Mouse (Mus musculus): ENCODE measurements around the gene Npl. TPM values are rescaled to one million over a fixed set of nuclear protein-coding genes. Genes with fewer than 3 reads are reported as not detected.
"Not testable (repeated sequence)": the region's sequence is repeated elsewhere in the genome, so short reads cannot be mapped to it uniquely, and the experiment has no call there.

The Npl gene
- polyA plus RNA-seq, 1 experiment: 6.3 TPM

DNA sequence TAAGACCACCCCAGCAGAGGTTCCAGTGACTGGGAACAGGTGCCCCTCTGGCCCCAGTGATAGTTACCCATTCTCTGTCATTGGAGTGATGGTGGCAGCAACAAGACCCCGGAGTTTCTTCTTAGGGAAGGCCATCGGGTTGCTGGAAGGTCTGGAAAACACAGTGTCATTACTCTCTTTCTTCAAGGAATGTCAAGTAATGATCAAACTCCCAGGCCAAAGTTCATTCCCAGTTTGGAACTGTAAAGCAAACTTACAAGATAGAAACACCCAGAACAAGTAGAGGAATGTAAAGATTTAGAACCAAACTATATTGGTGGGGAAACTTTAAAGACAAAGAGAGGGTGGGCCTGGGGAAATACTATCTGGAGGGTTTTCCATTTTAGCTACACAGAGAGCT lies 4.6 kb downstream of the Npl start:
- Histone ChIP-seq H3K27me3 (ENCODE audit: control insufficient read depth, insufficient read depth, low read length) (no peaks in the 10 kb centered on the region; the same call in 1 of the 2 replicates), H3K4me3 (ENCODE audit: low read depth, low read length) (no peak overlapping the region), H3K36me3 (ENCODE audit: control insufficient read depth, insufficient read depth, low read length) (no peaks in the 10 kb centered on the region), H3K4me1 (ENCODE audit: control insufficient read depth, insufficient read depth, insufficient read length, low read length) (peaks cover 16% of the 10 kb centered on the region; the same call in 1 of the 2 replicates), H3K27ac (ENCODE audit: insufficient read depth, low read depth, low read length) (no peak overlapping the region)
- TF ChIP-seq CTCF (IDR thresholded peaks at IDR 0.05; ENCODE audit: extremely low read depth, insufficient read length, insufficient replicate concordance, low read depth, low read length) (no peak), POLR2A (IDR thresholded peaks at IDR 0.05; ENCODE audit: low read depth, low read length) (no peak)
- 55% methylated on average over 2 of the region's 2 CpGs for WGBS

DNA sequence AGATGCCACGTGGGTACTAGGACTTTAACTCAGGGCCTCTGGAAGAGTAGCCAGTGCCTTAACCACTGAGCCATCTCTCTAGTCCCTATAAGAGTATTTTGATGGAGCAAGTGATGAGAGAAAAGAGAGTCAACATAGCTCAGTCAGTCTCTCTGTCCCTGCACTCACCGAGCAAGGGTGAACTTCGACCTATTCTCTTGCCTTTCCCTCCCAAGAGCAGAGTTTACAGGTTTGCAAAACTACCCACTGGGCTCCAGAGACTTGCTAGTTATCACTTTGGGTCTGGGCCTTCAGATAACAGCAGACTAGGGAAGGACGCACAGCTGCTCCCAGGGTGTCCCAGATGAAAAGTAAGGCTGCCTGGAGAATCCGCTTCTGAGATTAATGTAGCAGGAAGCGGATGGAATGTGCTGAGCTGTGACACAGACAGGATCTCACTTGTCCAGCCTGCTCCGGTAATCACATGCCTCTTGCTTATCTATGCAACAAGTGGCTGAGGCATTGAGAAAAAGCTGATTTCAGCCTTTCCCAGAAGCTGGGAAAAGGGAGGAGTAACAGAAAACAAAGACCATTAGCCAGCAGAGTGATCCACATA lies 7.0 kb downstream of the Npl start:
- Histone ChIP-seq H3K27me3 (ENCODE audit: control insufficient read depth, insufficient read depth, low read length) (no peaks in the 10 kb centered on the region), H3K4me1 (ENCODE audit: control insufficient read depth, insufficient read depth, insufficient read length, low read length) (peaks cover 9% of the 10 kb centered on the region; the same call in 1 of the 2 replicates), H3K36me3 (ENCODE audit: control insufficient read depth, insufficient read depth, low read length) (no peaks in the 10 kb centered on the region), H3K27ac (ENCODE audit: insufficient read depth, low read depth, low read length) (peak overlapping the region; percentile 17; the same call in 1 of the 2 replicates), H3K4me3 (ENCODE audit: low read depth, low read length) (no peak overlapping the region)
- 22% methylated on average over 7 of the region's 7 CpGs for WGBS
- no peak for TF ChIP-seq CTCF (IDR thresholded peaks at IDR 0.05; ENCODE audit: extremely low read depth, insufficient read length, insufficient replicate concordance, low read depth, low read length)
- TF ChIP-seq POLR2A (IDR thresholded peaks at IDR 0.05; ENCODE audit: low read depth, low read length): no peak

DNA sequence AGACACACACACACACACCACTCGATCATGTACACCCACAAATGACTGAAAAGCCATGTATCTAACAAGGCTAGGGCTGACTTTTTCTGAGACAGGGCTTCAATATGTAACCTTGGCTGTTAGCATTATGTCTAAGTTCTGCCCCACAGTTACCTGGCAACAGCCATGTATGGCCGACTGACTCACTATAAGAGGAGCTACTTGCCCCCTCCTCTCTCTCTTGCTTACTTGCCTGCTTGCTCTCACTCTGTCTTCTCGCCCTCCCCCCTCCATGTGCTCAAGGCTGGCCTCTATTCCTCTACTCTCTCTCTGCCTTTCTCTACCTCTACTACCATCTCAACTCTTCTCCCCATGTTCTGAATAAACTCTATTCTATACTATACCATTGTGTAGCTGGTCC lies 9.1 kb downstream of the Npl start:
- no peak for TF ChIP-seq POLR2A (IDR thresholded peaks at IDR 0.05; ENCODE audit: low read depth, low read length)
- TF ChIP-seq CTCF (IDR thresholded peaks at IDR 0.05; ENCODE audit: extremely low read depth, insufficient read length, insufficient replicate concordance, low read depth, low read length): no peak
- H3K27me3 ChIP-seq (ENCODE audit: control insufficient read depth, insufficient read depth, low read length): no peaks in the 10 kb centered on the region
- no peaks in the 10 kb centered on the region for H3K36me3 ChIP-seq (ENCODE audit: control insufficient read depth, insufficient read depth, low read length)
- H3K4me1 ChIP-seq (ENCODE audit: control insufficient read depth, insufficient read depth, insufficient read length, low read length): peaks cover 7% of the 10 kb centered on the region; the same call in 1 of the 2 replicates
- no peak overlapping the region for H3K4me3 ChIP-seq (ENCODE audit: low read depth, low read length)
- WGBS: 68% methylated on average over 3 of the region's 3 CpGs
- H3K27ac ChIP-seq (ENCODE audit: insufficient read depth, low read depth, low read length): no peak overlapping the region

DNA sequence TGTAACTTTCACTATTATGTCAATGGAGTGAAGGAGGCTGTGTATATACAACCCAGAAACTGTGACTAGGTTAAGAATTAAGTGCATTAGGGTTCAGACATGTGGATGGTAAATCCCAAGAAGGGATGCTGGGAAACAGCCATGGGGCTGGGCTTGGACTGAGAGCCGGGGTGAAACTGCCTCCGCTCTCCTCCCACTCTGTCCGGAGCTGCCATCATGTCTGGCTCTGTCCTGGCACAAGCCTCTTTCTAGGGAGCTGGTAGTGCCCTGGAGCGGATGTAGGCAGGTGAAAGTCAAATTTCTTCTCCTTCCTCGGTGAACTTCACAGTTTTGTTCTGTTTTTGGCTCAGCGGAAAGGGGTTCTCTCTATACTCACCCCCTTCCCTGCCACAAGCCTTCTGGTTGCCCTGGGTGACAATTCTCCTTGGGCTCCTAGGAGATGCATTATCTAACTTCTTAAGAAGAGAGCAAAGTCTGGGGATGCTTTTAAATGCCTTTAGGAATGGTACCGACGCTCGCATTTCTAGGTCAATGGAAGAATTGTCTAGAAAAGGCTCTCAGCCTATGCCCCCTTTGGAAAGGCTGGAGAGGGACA lies 10.0 kb downstream of the Npl start:
- no peaks in the 10 kb centered on the region for H3K27me3 ChIP-seq (ENCODE audit: control insufficient read depth, insufficient read depth, low read length)
- no peak for TF ChIP-seq POLR2A (IDR thresholded peaks at IDR 0.05; ENCODE audit: low read depth, low read length)
- TF ChIP-seq CTCF (IDR thresholded peaks at IDR 0.05; ENCODE audit: extremely low read depth, insufficient read length, insufficient replicate concordance, low read depth, low read length): no peak
- peaks cover 7% of the 10 kb centered on the region; the same call in 1 of the 2 replicates for H3K4me1 ChIP-seq (ENCODE audit: control insufficient read depth, insufficient read depth, insufficient read length, low read length)
- H3K27ac ChIP-seq (ENCODE audit: insufficient read depth, low read depth, low read length): no peak overlapping the region
- WGBS: 90% methylated on average over 9 of the region's 9 CpGs
- no peak overlapping the region for H3K4me3 ChIP-seq (ENCODE audit: low read depth, low read length)
- H3K36me3 ChIP-seq (ENCODE audit: control insufficient read depth, insufficient read depth, low read length): no peaks in the 10 kb centered on the region

DNA sequence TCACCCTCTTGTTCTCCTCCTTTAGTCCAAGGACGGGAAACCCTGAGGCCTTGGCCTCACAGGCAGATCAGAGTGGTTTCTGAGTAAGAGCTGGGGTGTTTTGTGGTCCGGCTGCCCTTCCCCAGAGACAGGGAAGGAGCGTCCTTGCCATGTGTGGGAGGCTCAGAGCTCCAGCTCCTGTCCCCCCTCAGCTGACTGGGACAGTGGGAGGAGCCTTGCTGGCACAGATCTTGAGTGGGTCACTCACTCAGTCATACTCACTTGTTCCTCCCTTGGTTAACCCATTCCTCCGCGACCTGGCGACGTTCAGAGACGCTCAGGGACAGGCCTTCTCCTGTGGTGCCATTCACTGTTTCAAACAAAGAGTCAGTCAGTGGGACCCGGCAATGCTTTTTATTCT lies 14.2 kb downstream of the Npl start:
- no peaks in the 10 kb centered on the region for H3K27me3 ChIP-seq (ENCODE audit: control insufficient read depth, insufficient read depth, low read length)
- WGBS: 82% methylated on average over 9 of the region's 9 CpGs
- peaks cover 4% of the 10 kb centered on the region; the same call in 1 of the 2 replicates for H3K4me1 ChIP-seq (ENCODE audit: control insufficient read depth, insufficient read depth, insufficient read length, low read length)
- no peaks in the 10 kb centered on the region for H3K36me3 ChIP-seq (ENCODE audit: control insufficient read depth, insufficient read depth, low read length)
- TF ChIP-seq POLR2A (IDR thresholded peaks at IDR 0.05; ENCODE audit: low read depth, low read length): no peak
- no peak overlapping the region for H3K27ac ChIP-seq (ENCODE audit: insufficient read depth, low read depth, low read length)
- no peak overlapping the region for H3K4me3 ChIP-seq (ENCODE audit: low read depth, low read length)

DNA sequence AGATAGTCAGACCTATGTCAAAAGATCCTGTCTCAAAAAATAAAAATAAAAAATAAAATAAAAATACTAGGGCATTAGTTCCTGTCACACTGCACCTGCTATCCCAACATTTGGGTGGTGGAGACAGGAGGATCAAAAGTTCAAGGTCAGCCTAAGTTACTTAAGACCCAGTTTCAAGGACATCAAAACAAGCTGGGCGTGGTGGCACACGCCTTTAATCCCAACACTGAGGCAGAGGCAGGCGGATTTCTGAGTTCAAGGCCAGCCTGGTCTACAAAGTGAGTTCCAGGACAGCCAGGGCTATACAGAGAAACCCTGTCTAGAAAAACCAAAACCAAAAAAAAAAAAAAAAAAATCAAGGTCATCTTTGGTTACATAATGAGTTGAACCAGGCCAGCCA lies 16.9 kb downstream of the Npl start:
- H3K27me3 ChIP-seq (ENCODE audit: control insufficient read depth, insufficient read depth, low read length); H3K36me3 ChIP-seq (ENCODE audit: control insufficient read depth, insufficient read depth, low read length); H3K27ac ChIP-seq (ENCODE audit: insufficient read depth, low read depth, low read length); H3K4me1 ChIP-seq (ENCODE audit: control insufficient read depth, insufficient read depth, insufficient read length, low read length); H3K4me3 ChIP-seq (ENCODE audit: low read depth, low read length): not testable (repeated sequence)
- 76% methylated on average over 3 of the region's 3 CpGs for WGBS

DNA sequence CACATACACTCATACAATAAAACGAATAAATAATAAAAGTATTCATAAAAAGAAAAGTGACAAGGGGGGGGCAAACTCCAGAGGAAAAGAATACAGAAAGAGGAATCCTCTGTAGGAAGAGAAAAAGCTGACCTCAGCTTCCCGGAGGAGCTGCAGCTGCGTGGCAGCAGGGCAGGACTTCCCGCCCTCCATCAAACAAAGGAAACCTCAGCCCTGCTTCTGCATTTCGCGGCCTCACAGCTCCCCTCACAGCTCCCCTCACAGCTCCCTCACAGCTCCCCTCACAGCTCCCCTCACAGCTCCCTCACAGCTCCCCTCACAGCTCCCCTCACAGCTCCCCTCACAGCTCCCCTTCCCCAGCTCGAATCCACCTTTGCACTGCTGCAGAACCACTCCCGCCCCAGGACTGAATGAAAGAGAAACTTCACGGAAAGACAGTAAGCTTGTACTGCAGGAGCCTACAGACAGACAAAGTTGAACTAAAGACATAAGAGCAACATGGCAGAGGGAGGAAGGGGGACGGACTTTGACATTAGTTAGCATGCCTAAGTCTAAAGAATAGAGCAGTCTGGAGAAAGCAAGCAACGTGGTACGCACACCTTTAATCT lies 17.5 kb downstream of the Npl start:
- no peaks in the 10 kb centered on the region for H3K27me3 ChIP-seq (ENCODE audit: control insufficient read depth, insufficient read depth, low read length)
- TF ChIP-seq CTCF (IDR thresholded peaks at IDR 0.05; ENCODE audit: extremely low read depth, insufficient read length, insufficient replicate concordance, low read depth, low read length) (no peak), POLR2A (IDR thresholded peaks at IDR 0.05; ENCODE audit: low read depth, low read length) (no peak)
- no peaks in the 10 kb centered on the region for H3K36me3 ChIP-seq (ENCODE audit: control insufficient read depth, insufficient read depth, low read length)
- H3K27ac ChIP-seq (ENCODE audit: insufficient read depth, low read depth, low read length): no peak overlapping the region
- H3K4me3 ChIP-seq (ENCODE audit: low read depth, low read length): peak overlapping the region; percentile 49
- WGBS: 8% methylated on average over 12 of the region's 12 CpGs
- peaks cover 4% of the 10 kb centered on the region; the same call in 1 of the 2 replicates for H3K4me1 ChIP-seq (ENCODE audit: control insufficient read depth, insufficient read depth, insufficient read length, low read length)

Measured in small intestine, adult 2 months (tissue).